Mouse (Mus musculus) CD4-positive, CD25-positive, alpha-beta regulatory T cell, adult 2 months (primary cell): ENCODE measurements around the gene Mfsd14a.

Experiments used
- DNase-seq: peaks from one replicate; pipeline ENCODE4 v3.0.0-alpha.2; 2012; ENCODE audit warnings: low read depth, low spot score

The Mfsd14a gene

GRCm38 (mm10) chr3:116653278-116653945 is 9.1 kb downstream of the Mfsd14a start:
- DNase-seq = no peak

GRCm38 (mm10) chr3:116652033-116652446 is 10.4 kb downstream of the Mfsd14a start:
- no peak for DNase-seq

- DNase-seq = no peak
Measured at GRCm38 (mm10) chr3:116650698-116651097, 11.8 kb downstream of the Mfsd14a start.

GRCm38 (mm10) chr3:116648805-116649204 is 13.7 kb downstream of the Mfsd14a start:
- no peak for DNase-seq

- DNase-seq = no peak
Measured at GRCm38 (mm10) chr3:116646387-116646786, 16.1 kb downstream of the Mfsd14a start.

- no peak for DNase-seq
Measured at GRCm38 (mm10) chr3:116642373-116642772, 20.1 kb downstream of the Mfsd14a start.

GRCm38 (mm10) chr3:116641811-116642371 is 20.6 kb downstream of the Mfsd14a start:
- no peak for DNase-seq

- no peak for DNase-seq
Measured at GRCm38 (mm10) chr3:116640024-116640423, 22.5 kb downstream of the Mfsd14a start.

- DNase-seq = no peak
Measured at GRCm38 (mm10) chr3:116638572-116638971, 23.9 kb downstream of the Mfsd14a start.

GRCm38 (mm10) chr3:116637693-116638476 is 24.6 kb downstream of the Mfsd14a start:
- no peak for DNase-seq

- no peak for DNase-seq
Measured at GRCm38 (mm10) chr3:116635799-116636198, 26.7 kb downstream of the Mfsd14a start.

GRCm38 (mm10) chr3:116634853-116635252 is 27.6 kb downstream of the Mfsd14a start:
- DNase-seq = no peak

GRCm38 (mm10) chr3:116634091-116634490 is 28.4 kb downstream of the Mfsd14a start:
- DNase-seq = no peak

GRCm38 (mm10) chr3:116632971-116633370 is 29.5 kb downstream of the Mfsd14a start:
- no peak for DNase-seq

GRCm38 (mm10) chr3:116631459-116631858 is 31.0 kb downstream of the Mfsd14a start:
- DNase-seq = no peak

GRCm38 (mm10) chr3:116622641-116623040 is 39.8 kb downstream of the Mfsd14a start:
- no peak for DNase-seq

- no peak for DNase-seq
Measured at GRCm38 (mm10) chr3:116620636-116621370, 41.7 kb downstream of the Mfsd14a start.

GRCm38 (mm10) chr3:116618855-116619254 is 43.6 kb downstream of the Mfsd14a start:
- no peak for DNase-seq

GRCm38 (mm10) chr3:116615318-116616068 is 47.0 kb downstream of the Mfsd14a start:
- DNase-seq = no peak

- no peak for DNase-seq
Measured at GRCm38 (mm10) chr3:116614295-116614892, 48.1 kb downstream of the Mfsd14a start, which contains the start of gene Trmt13. Gene Trmt13 (minus strand): TSS chr3:116614587.

GRCm38 (mm10) chr3:116604570-116604969 is 57.9 kb downstream of the Mfsd14a start:
- DNase-seq = no peak
